Mouse (Mus musculus) heart, embryonic 15.5 days (tissue): ENCODE measurements around the gene Emp3. TPM values are rescaled to one million over a fixed set of nuclear protein-coding genes. Genes with fewer than 3 reads are reported as not detected.

Source experiments
- polyA plus RNA-seq: library from polyadenylated mRNA; unstranded; fragments of >200 nt; fragmentation: Nextera tagmentation; extraction: Ambion mirVana; gene quantifications from 2 replicates; pipeline ENCODE4 v1.2.1, GENCODE M21; 2015

Gene Emp3
- polyA plus RNA-seq, 1 experiment from 2014 or later, result 71.5 TPM

Other genes with a start within 250 kb of the Emp3 start
- 0.14 TPM in 1 of 2 replicates, not detected in the other for gene Ntn5, start 237.4 kb downstream of the Emp3 start, polyA plus RNA-seq
- gene Sec1, start 227.0 kb downstream of the Emp3 start, polyA plus RNA-seq, result 0.13 and 0.34 TPM in 2 replicates
- 5.1 and 6.0 TPM in 2 replicates for gene Car11, start 221.6 kb downstream of the Emp3 start, polyA plus RNA-seq
- gene Dbp, start 216.3 kb downstream of the Emp3 start, polyA plus RNA-seq, result 3.0 and 4.3 TPM in 2 replicates
- 540 and 572 TPM in 2 replicates for gene Rpl18, start 205.9 kb downstream of the Emp3 start, polyA plus RNA-seq
- gene Sphk2, start 203.4 kb downstream of the Emp3 start, polyA plus RNA-seq, result 13.7 and 21.0 TPM in 2 replicates
- 0.25 and 0.65 TPM in 2 replicates for gene Fam83e, start 200.2 kb downstream of the Emp3 start, polyA plus RNA-seq
- not detected in 2 replicates for gene Spaca4, start 195.6 kb downstream of the Emp3 start, polyA plus RNA-seq
- 0.53 TPM in 1 of 2 replicates, not detected in the other for gene Lmtk3, start 137.7 kb downstream of the Emp3 start, polyA plus RNA-seq
- 0.21 and 1.1 TPM in 2 replicates for gene Sult2b1, start 136.7 kb downstream of the Emp3 start, polyA plus RNA-seq
- 92.2 and 101 TPM in 2 replicates for gene Cyth2, start 106.8 kb downstream of the Emp3 start, polyA plus RNA-seq
- 0.37 and 0.44 TPM in 2 replicates for gene Kcnj14, start 96.6 kb downstream of the Emp3 start, polyA plus RNA-seq
- gene Grwd1, start 90.5 kb downstream of the Emp3 start, polyA plus RNA-seq, result 29.1 and 38.8 TPM in 2 replicates
- gene Kdelr1, start 48.6 kb downstream of the Emp3 start, polyA plus RNA-seq, result 54.6 and 65.0 TPM in 2 replicates
- gene Grin2d, start 43.0 kb downstream of the Emp3 start, polyA plus RNA-seq, result 0.21 and 0.27 TPM in 2 replicates
- gene Syngr4, start 24.7 kb downstream of the Emp3 start, polyA plus RNA-seq, result 0.65 and 0.76 TPM in 2 replicates
- gene Tmem143, start 24.5 kb downstream of the Emp3 start, polyA plus RNA-seq, result 6.6 and 8.0 TPM in 2 replicates
- gene Ccdc114, start 2.7 kb upstream of the Emp3 start, polyA plus RNA-seq, result 3.4 and 3.6 TPM in 2 replicates
- 0.16 TPM in 1 of 2 replicates, not detected in the other for gene Abcc6, start 108.9 kb upstream of the Emp3 start, polyA plus RNA-seq
- 30.8 and 37.9 TPM in 2 replicates for gene Nomo1, start 112.3 kb upstream of the Emp3 start, polyA plus RNA-seq
- gene Kcnj11, start 179.4 kb upstream of the Emp3 start, polyA plus RNA-seq, result 8.5 and 8.8 TPM in 2 replicates